Comparison of ENCODE assay signal across 15 mouse cellular contexts in genomic region chr11:83457912-83458601, GRCm38 (mm10). TPM values are rescaled to one million over a fixed set of nuclear protein-coding genes. Genes with fewer than 3 reads are reported as not detected.
A peak's percentile ranks its signal among the peaks of the same experiment; 100 is the strongest.
DNase-seq lines count a peak whose midpoint lies in the region; ATAC-seq and TF ChIP-seq lines count a peak whose summit lies in the region.
"Had no signal": no experiment of that assay in that cellular context is flagged by ENCODE, and none has a peak within 500 bp of the region (broad histone marks: within the 10 kb centered on the region; RNA-seq: fewer than 3 reads in every experiment).

No protein-coding gene starts in this region.

- no peak overlapping the region for H3K9ac ChIP-seq in neural tube, embryonic 13.5 days
- H3K9ac ChIP-seq in neural tube, embryonic 15.5 days (replicated peaks), result no peak overlapping the region
- H3K9ac ChIP-seq in stomach, postnatal 0 days (ENCODE audit: low read length), result no peak overlapping the region
- no peak overlapping the region for H3K9ac ChIP-seq in hindbrain, embryonic 14.5 days
- H3K9ac ChIP-seq: hindbrain, embryonic 12.5 days; liver, embryonic 13.5 days; neural tube, embryonic 12.5 days had no signal

- no peak overlapping the region for H3K4me2 ChIP-seq in neural tube, embryonic 13.5 days
- no peak overlapping the region for H3K4me2 ChIP-seq in neural tube, embryonic 15.5 days
- 0 out of 2 replicates have a peak overlapping the region, but pooled peaks have one; percentile 25 for H3K4me2 ChIP-seq in stomach, postnatal 0 days (replicated peaks; ENCODE audit: low read depth)
- no peak overlapping the region for H3K4me2 ChIP-seq in hindbrain, embryonic 14.5 days (replicated peaks)
- H3K4me2 ChIP-seq: hindbrain, embryonic 12.5 days; liver, embryonic 13.5 days; neural tube, embryonic 12.5 days had no signal

- no peak for TF ChIP-seq EP300 in stomach, postnatal 0 days (optimal IDR thresholded peaks at IDR 0.05)

- intact Hi-C loops in gastrocnemius, adult 2 months (cut with DNase I), result no loop called here
- intact Hi-C loops in gastrocnemius, postnatal 36 days (cut with DNase I), result no loop called here

- 55% methylated on average over 9 of the region's 9 CpGs for WGBS in neural tube, embryonic 13.5 days
- WGBS in neural tube, embryonic 15.5 days, result 66% methylated on average over 9 of the region's 9 CpGs
- 32% methylated on average over 9 of the region's 9 CpGs for WGBS in stomach, postnatal 0 days
- WGBS in hindbrain, embryonic 14.5 days, result 64% methylated on average over 9 of the region's 9 CpGs

- TF ChIP-seq CTCF in gastrocnemius, adult 2 months (IDR thresholded peaks at IDR 0.05), result no peak
- TF ChIP-seq CTCF in stomach, postnatal 0 days (IDR thresholded peaks at IDR 0.05; ENCODE audit: low read depth), result no peak

- peak overlapping the region; percentile 61 for H3K27ac ChIP-seq in gastrocnemius, adult 2 months
- peak overlapping the region; percentile 55 for H3K27ac ChIP-seq in neural tube, embryonic 13.5 days (replicated peaks)
- H3K27ac ChIP-seq in neural tube, embryonic 15.5 days (replicated peaks), result no peak overlapping the region; the same call in 1 of the 2 replicates
- H3K27ac ChIP-seq in stomach, postnatal 0 days (replicated peaks), result peak overlapping the region; percentile 87
- no peak overlapping the region for H3K27ac ChIP-seq in hindbrain, embryonic 14.5 days
- H3K27ac ChIP-seq: hindbrain, embryonic 12.5 days; liver, embryonic 13.5 days; neural tube, embryonic 12.5 days had no signal

- no peak for ATAC-seq in neural tube, embryonic 13.5 days (ENCODE audit: low read depth)
- ATAC-seq in neural tube, embryonic 15.5 days (ENCODE audit: low FRiP score), result no peak
- peak; percentile 54 for ATAC-seq in stomach, postnatal 0 days (ENCODE audit: low FRiP score, low TSS enrichment)
- ATAC-seq in hindbrain, embryonic 14.5 days (ENCODE audit: low FRiP score), result no peak

- no peaks in the 10 kb centered on the region for H3K36me3 ChIP-seq in neural tube, embryonic 13.5 days
- no peaks in the 10 kb centered on the region for H3K36me3 ChIP-seq in neural tube, embryonic 15.5 days
- H3K36me3 ChIP-seq in stomach, postnatal 0 days (ENCODE audit: control insufficient read depth, insufficient read depth, low read length), result no peaks in the 10 kb centered on the region
- no peaks in the 10 kb centered on the region for H3K36me3 ChIP-seq in hindbrain, embryonic 14.5 days (replicated peaks; ENCODE audit: control insufficient read depth, insufficient read depth)
- H3K36me3 ChIP-seq: hindbrain, embryonic 12.5 days; liver, embryonic 13.5 days; neural tube, embryonic 12.5 days had no signal

- peaks cover 28% of the 10 kb centered on the region for H3K27me3 ChIP-seq in neural tube, embryonic 13.5 days
- H3K27me3 ChIP-seq in neural tube, embryonic 15.5 days (replicated peaks), result peaks cover 15% of the 10 kb centered on the region
- no peaks in the 10 kb centered on the region for H3K27me3 ChIP-seq in stomach, postnatal 0 days (ENCODE audit: control insufficient read depth, insufficient read depth, low read length)
- H3K27me3 ChIP-seq in hindbrain, embryonic 14.5 days (ENCODE audit: control insufficient read depth, insufficient read depth, low read length), result peaks cover 22% of the 10 kb centered on the region

- DNase-seq in gastrocnemius, adult 2 months, result peak; percentile 52
- DNase-seq in gastrocnemius, postnatal 36 days, result no peak
- peak; percentile 93 for DNase-seq in fibroblast of lung, adult 2 months (ENCODE audit: low read depth)
- peak; percentile 55 for DNase-seq in stomach, postnatal 0 days (ENCODE audit: low spot score)
- no peak for DNase-seq in hindbrain, embryonic 14.5 days (ENCODE audit: low spot score)
- no peak for DNase-seq in kidney, postnatal 36 days
- DNase-seq: liver, embryonic 13.5 days; lung, postnatal 36 days; midbrain, embryonic 14.5 days had no signal

- H3K9me3 ChIP-seq in neural tube, embryonic 13.5 days, result no peaks in the 10 kb centered on the region
- H3K9me3 ChIP-seq in neural tube, embryonic 15.5 days (replicated peaks), result no peaks in the 10 kb centered on the region
- no peaks in the 10 kb centered on the region for H3K9me3 ChIP-seq in stomach, postnatal 0 days (ENCODE audit: control insufficient read depth, low read length)
- no peaks in the 10 kb centered on the region for H3K9me3 ChIP-seq in hindbrain, embryonic 14.5 days (ENCODE audit: control insufficient read depth, low read length)
- H3K9me3 ChIP-seq: hindbrain, embryonic 12.5 days; liver, embryonic 13.5 days; neural tube, embryonic 12.5 days had no signal

- H3K4me3 ChIP-seq in gastrocnemius, adult 2 months, result no peak overlapping the region
- no peak overlapping the region for H3K4me3 ChIP-seq in neural tube, embryonic 13.5 days
- no peak overlapping the region for H3K4me3 ChIP-seq in neural tube, embryonic 15.5 days (replicated peaks)
- no peak overlapping the region for H3K4me3 ChIP-seq in stomach, postnatal 0 days (ENCODE audit: low read depth, low read length)
- H3K4me3 ChIP-seq in hindbrain, embryonic 14.5 days (replicated peaks; ENCODE audit: low read length), result no peak overlapping the region
- H3K4me3 ChIP-seq: hindbrain, embryonic 12.5 days; liver, embryonic 13.5 days; neural tube, embryonic 12.5 days had no signal

- H3K4me1 ChIP-seq in neural tube, embryonic 13.5 days (replicated peaks), result peaks cover 25% of the 10 kb centered on the region
- H3K4me1 ChIP-seq in neural tube, embryonic 15.5 days, result peaks cover 14% of the 10 kb centered on the region
- H3K4me1 ChIP-seq in stomach, postnatal 0 days (replicated peaks; ENCODE audit: control insufficient read depth, insufficient read depth), result peaks cover 10% of the 10 kb centered on the region
- H3K4me1 ChIP-seq in hindbrain, embryonic 14.5 days (replicated peaks; ENCODE audit: control insufficient read depth, insufficient read depth, low read length), result no peaks in the 10 kb centered on the region; the same call in 1 of the 2 replicates

RNA-seq across cellular contexts. Expression of gene Mmp28, which starts 4.8 kb away (rescaled TPM):
- total RNA-seq in gastrocnemius, adult 2 months (2021), result 1 to 10 TPM; 1.9 to 3.2 TPM
- 1 to 10 TPM; 1.6 to 2.0 TPM for total RNA-seq in gastrocnemius, postnatal 36 days (2021)
- polyA plus RNA-seq in neural tube, embryonic 13.5 days (2015; fragmentation: Nextera tagmentation; extraction: Ambion mirVana), result 3.5 and 4.6 TPM in 2 replicates
- 3.9 and 4.6 TPM in 2 replicates for polyA plus RNA-seq in neural tube, embryonic 15.5 days (2015; fragmentation: Nextera tagmentation; extraction: Ambion mirVana)
- 5.6 and 6.4 TPM in 2 replicates for polyA plus RNA-seq in stomach, postnatal 0 days (2015; fragmentation: Nextera tagmentation; extraction: Ambion mirVana)
- polyA plus RNA-seq in hindbrain, embryonic 14.5 days (2014; fragmentation: Nextera tagmentation; extraction: Ambion mirVana), result 3.9 and 4.2 TPM in 2 replicates

RNA-seq across cellular contexts. Expression of gene Taf15, which starts 14.8 kb away (rescaled TPM):
- total RNA-seq in gastrocnemius, adult 2 months (2021), result 10 to 100 TPM; 27.1 to 30.5 TPM
- 10 to 100 TPM; 19.5 to 21.7 TPM for total RNA-seq in gastrocnemius, postnatal 36 days (2021)
- polyA plus RNA-seq in neural tube, embryonic 13.5 days (2015; fragmentation: Nextera tagmentation; extraction: Ambion mirVana), result 10.8 and 11.8 TPM in 2 replicates
- polyA plus RNA-seq in neural tube, embryonic 15.5 days (2015; fragmentation: Nextera tagmentation; extraction: Ambion mirVana), result 12.7 and 14.1 TPM in 2 replicates
- polyA plus RNA-seq in stomach, postnatal 0 days (2015; fragmentation: Nextera tagmentation; extraction: Ambion mirVana), result 2.8 and 4.0 TPM in 2 replicates
- 9.4 and 11.3 TPM in 2 replicates for polyA plus RNA-seq in hindbrain, embryonic 14.5 days (2014; fragmentation: Nextera tagmentation; extraction: Ambion mirVana)

RNA-seq across cellular contexts. Expression of gene 1700020L24Rik, which starts 20.6 kb away (rescaled TPM):
- not detected for total RNA-seq in gastrocnemius, adult 2 months (2021)
- not detected for total RNA-seq in gastrocnemius, postnatal 36 days (2021)
- 0.36 TPM in 1 of 2 replicates, not detected in the other for polyA plus RNA-seq in neural tube, embryonic 13.5 days (2015; fragmentation: Nextera tagmentation; extraction: Ambion mirVana)
- polyA plus RNA-seq in neural tube, embryonic 15.5 days (2015; fragmentation: Nextera tagmentation; extraction: Ambion mirVana), result 0.37 and 0.54 TPM in 2 replicates
- 0.68 and 0.98 TPM in 2 replicates for polyA plus RNA-seq in stomach, postnatal 0 days (2015; fragmentation: Nextera tagmentation; extraction: Ambion mirVana)
- polyA plus RNA-seq in hindbrain, embryonic 14.5 days (2014; fragmentation: Nextera tagmentation; extraction: Ambion mirVana), result 0.39 and 0.60 TPM in 2 replicates
- total RNA-seq: layer of hippocampus, postnatal 10 days had no signal
- polyA plus RNA-seq: kidney, embryonic 14.5 days had no signal

RNA-seq across cellular contexts. Expression of gene Gas2l2, which starts 28.8 kb away (rescaled TPM):
- total RNA-seq in gastrocnemius, adult 2 months (2021), result not detected
- not detected for total RNA-seq in gastrocnemius, postnatal 36 days (2021)
- polyA plus RNA-seq in neural tube, embryonic 13.5 days (2015; fragmentation: Nextera tagmentation; extraction: Ambion mirVana), result 0.07 and 0.29 TPM in 2 replicates
- 0.37 and 0.41 TPM in 2 replicates for polyA plus RNA-seq in neural tube, embryonic 15.5 days (2015; fragmentation: Nextera tagmentation; extraction: Ambion mirVana)
- polyA plus RNA-seq in stomach, postnatal 0 days (2015; fragmentation: Nextera tagmentation; extraction: Ambion mirVana), result 0.11 and 0.21 TPM in 2 replicates
- 0.97 and 1.5 TPM in 2 replicates for polyA plus RNA-seq in hindbrain, embryonic 14.5 days (2014; fragmentation: Nextera tagmentation; extraction: Ambion mirVana)
- polyA plus RNA-seq: kidney, embryonic 14.5 days; liver, embryonic 13.5 days; neural tube, embryonic 12.5 days had no signal

RNA-seq across cellular contexts. Expression of gene Rasl10b, which starts 49.1 kb away (rescaled TPM):
- total RNA-seq in gastrocnemius, adult 2 months (2021), result under 1 TPM; 0.36 to 0.50 TPM
- under 1 TPM; 0.37 to 0.43 TPM for total RNA-seq in gastrocnemius, postnatal 36 days (2021)
- polyA plus RNA-seq in neural tube, embryonic 13.5 days (2015; fragmentation: Nextera tagmentation; extraction: Ambion mirVana), result 24.2 and 25.3 TPM in 2 replicates
- polyA plus RNA-seq in neural tube, embryonic 15.5 days (2015; fragmentation: Nextera tagmentation; extraction: Ambion mirVana), result 38.3 and 52.2 TPM in 2 replicates
- 0.69 and 1.1 TPM in 2 replicates for polyA plus RNA-seq in stomach, postnatal 0 days (2015; fragmentation: Nextera tagmentation; extraction: Ambion mirVana)
- polyA plus RNA-seq in hindbrain, embryonic 14.5 days (2014; fragmentation: Nextera tagmentation; extraction: Ambion mirVana), result 27.1 and 28.6 TPM in 2 replicates

Comparison
In these comparisons a context has a peak if more than half of its experiments do, and no peak if none do; other contexts are left out.
1. DNase-seq: peak in gastrocnemius, adult 2 months (single experiment), fibroblast of lung, adult 2 months (single experiment) and stomach, postnatal 0 days (single experiment); none in gastrocnemius, postnatal 36 days (0 of 2), hindbrain, embryonic 14.5 days (single experiment) and kidney, postnatal 36 days (0 of 2).
2. H3K27ac ChIP-seq: peak in gastrocnemius, adult 2 months (single experiment), neural tube, embryonic 13.5 days (single experiment) and stomach, postnatal 0 days (single experiment); none in neural tube, embryonic 15.5 days (single experiment) and hindbrain, embryonic 14.5 days (single experiment).